Mouse (Mus musculus) left cerebral cortex, postnatal 25 days (tissue): ENCODE results near the gene Irf5. TPM values are rescaled to one million over a fixed set of nuclear protein-coding genes. Genes with fewer than 3 reads are reported as not detected.

Experiments
- DNase-seq, 2 experiments: peaks; one replicate each; pipeline ENCODE4 v3.0.0; 2022; ENCODE audit warnings: low spot score in 2 of 2, mixed read lengths in 1 of 2
- intact Hi-C: fragments of 180-260 bp; cut with DNase I; formaldehyde crosslinking; loops from one replicate; pipeline ENCODE4 v1.15.1; 2025
- total RNA-seq, 2 experiments: library from RNA; stranded (reverse); gene quantifications; 2 replicates each; pipeline ENCODE4 v1.2.3; 2021

The Irf5 gene
- total RNA-seq, 2 experiments from 2014 or later: 4.7 to 5.4 TPM

- DNase-seq: no peak
- intact Hi-C loops: loop anchor here (5.0 kb wide), 1 partner anchor 34 kb away; no protein-coding TSS in a partner anchor
Observed at GRCm38 (mm10) chr6:29581202-29581601, 54.8 kb downstream of the Irf5 start.

Other genes starting within 250 kb of the Irf5 start
- gene Fam71f2, start 247.0 kb upstream of the Irf5 start, total RNA-seq: under 1 TPM; 0.34 to 0.41 TPM
- not detected for gene Fam71f1, start 207.5 kb upstream of the Irf5 start, total RNA-seq
- gene Calu, start 178.6 kb upstream of the Irf5 start, total RNA-seq: 10 to 100 TPM; 71.9 to 72.5 TPM
- gene Opn1sw, start 138.2 kb upstream of the Irf5 start, total RNA-seq: under 1 TPM in 1 of 2 experiments, not detected in 1; 0.32 TPM
- 10 to 100 TPM; 84.7 to 92.0 TPM for gene Ccdc136, start 130.3 kb upstream of the Irf5 start, total RNA-seq
- 1 to 10 TPM; 1.5 to 1.6 TPM for gene Flnc, start 93.4 kb upstream of the Irf5 start, total RNA-seq
- gene Atp6v1f, start 58.9 kb upstream of the Irf5 start, total RNA-seq: 100 to 1,000 TPM; 250 to 257 TPM
- under 1 TPM in 1 of 2 experiments, not detected in 1; 0.53 TPM for gene Atp6v1fnb, start 55.2 kb upstream of the Irf5 start, total RNA-seq
- gene Kcp, start 18.7 kb upstream of the Irf5 start, total RNA-seq: 1 to 10 TPM; 1.5 to 1.8 TPM
- gene Tnpo3, start 83.3 kb downstream of the Irf5 start, total RNA-seq: 10 to 100 TPM; 68.5 to 69.5 TPM
- 10 to 100 TPM; 30.4 to 32.0 TPM for gene Tspan33, start 167.6 kb downstream of the Irf5 start, total RNA-seq
- 1 to 10 TPM; 9.5 to 9.8 TPM for gene Smo, start 208.9 kb downstream of the Irf5 start, total RNA-seq
- gene Ahcyl2, start 241.4 kb downstream of the Irf5 start, total RNA-seq: 100 to 1,000 TPM; 114 to 137 TPM